23 mouse cellular contexts compared by ENCODE assay signal in the genomic region with DNA sequence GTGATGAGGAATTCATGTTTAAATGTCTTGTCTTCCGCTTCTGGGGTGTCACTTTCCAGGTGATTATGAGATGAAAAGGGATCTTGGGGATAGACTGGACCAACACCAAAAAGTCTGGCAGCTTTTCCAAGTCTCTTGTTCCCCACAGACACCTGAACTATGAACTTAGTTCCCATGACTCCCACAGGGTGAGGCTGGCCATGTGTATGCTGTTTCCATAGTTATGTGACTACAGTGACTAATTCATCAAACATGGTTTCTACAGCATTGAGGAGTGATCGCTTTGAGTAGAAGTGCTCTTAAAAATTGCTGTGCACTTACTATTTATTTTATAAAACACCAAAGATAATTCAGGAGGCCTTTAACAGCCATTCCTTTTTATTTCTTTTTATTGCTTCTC. TPM values are rescaled to one million over a fixed set of nuclear protein-coding genes. Genes with fewer than 3 reads are reported as not detected.
DNase-seq lines count a peak whose midpoint lies in the region; ATAC-seq and TF ChIP-seq lines count a peak whose summit lies in the region.
"Had no signal": no experiment of that assay in that cellular context is flagged by ENCODE, and none has a peak within 500 bp of the region (broad histone marks: within the 10 kb centered on the region; RNA-seq: fewer than 3 reads in every experiment).

No protein-coding gene starts in this region.

- no peaks in the 10 kb centered on the region for H3K27me3 ChIP-seq in lung, embryonic 14.5 days (ENCODE audit: insufficient read depth, low read length)
- no peaks in the 10 kb centered on the region for H3K27me3 ChIP-seq in intestine, embryonic 15.5 days (replicated peaks)
- H3K27me3 ChIP-seq in stomach, embryonic 16.5 days (ENCODE audit: control insufficient read depth, insufficient read depth, low read length): no peaks in the 10 kb centered on the region
- H3K27me3 ChIP-seq: forebrain, embryonic 13.5 days; heart, embryonic 15.5 days; hindbrain, embryonic 13.5 days had no signal

- DNase-seq in lung, embryonic 14.5 days: peak; percentile 27
- DNase-seq in lung, adult 2 months: no peak
- peak; percentile 15 for DNase-seq in lung, postnatal 25 days (ENCODE audit: low spot score)
- DNase-seq in cerebellum, postnatal 36 days: no peak
- no peak for DNase-seq in cerebellum, adult 9-11 months
- DNase-seq: adrenal gland, postnatal 10 days; cerebellum, adult 11 months; cerebellum, adult 8-10 months; cerebellum, postnatal 25 days; forebrain, postnatal 0 days; gastrocnemius, postnatal 10 days; heart, adult 2 months; heart, postnatal 14 days had no signal

- no peaks in the 10 kb centered on the region for H3K9me3 ChIP-seq in lung, embryonic 14.5 days (ENCODE audit: low read depth, low read length)
- H3K9me3 ChIP-seq in intestine, embryonic 15.5 days: no peaks in the 10 kb centered on the region
- H3K9me3 ChIP-seq in stomach, embryonic 16.5 days (replicated peaks; ENCODE audit: control insufficient read depth, low read length): no peaks in the 10 kb centered on the region
- H3K9me3 ChIP-seq: embryonic facial prominence, embryonic 10.5 days; forebrain, embryonic 13.5 days; heart, embryonic 15.5 days; hindbrain, embryonic 13.5 days had no signal

- no peak for TF ChIP-seq POLR2A in lung, adult 2 months (IDR thresholded peaks at IDR 0.05; ENCODE audit: borderline replicate concordance, extremely low read depth, low read depth, low read length)

- H3K9ac ChIP-seq in lung, embryonic 14.5 days: no peak overlapping the region
- no peak overlapping the region for H3K9ac ChIP-seq in intestine, embryonic 15.5 days
- no peak overlapping the region for H3K9ac ChIP-seq in stomach, embryonic 16.5 days (ENCODE audit: low read length)
- H3K9ac ChIP-seq: forebrain, embryonic 13.5 days; forebrain, postnatal 0 days; heart, embryonic 15.5 days; hindbrain, embryonic 13.5 days had no signal

- ATAC-seq in lung, embryonic 14.5 days (ENCODE audit: insufficient read depth): 0 out of 2 replicates have a peak, but pooled peaks have one; percentile 49
- peak; percentile 70; the same call in 1 of the 2 replicates for ATAC-seq in intestine, embryonic 15.5 days
- ATAC-seq in stomach, embryonic 16.5 days (ENCODE audit: insufficient read depth, low FRiP score): peak; percentile 87
- ATAC-seq: forebrain, embryonic 13.5 days; forebrain, postnatal 0 days had no signal

- no peak overlapping the region for H3K4me3 ChIP-seq in lung, embryonic 14.5 days (ENCODE audit: low read depth, low read length)
- H3K4me3 ChIP-seq in lung, adult 2 months (replicated peaks; ENCODE audit: extremely low read depth, low read depth, low read length): no peak overlapping the region
- no peak overlapping the region for H3K4me3 ChIP-seq in intestine, embryonic 15.5 days (replicated peaks)
- no peak overlapping the region for H3K4me3 ChIP-seq in stomach, embryonic 16.5 days (replicated peaks; ENCODE audit: low read length)
- H3K4me3 ChIP-seq: embryonic facial prominence, embryonic 10.5 days; forebrain, embryonic 13.5 days; heart, adult 2 months; heart, embryonic 15.5 days; hindbrain, embryonic 13.5 days had no signal

- H3K4me2 ChIP-seq in lung, embryonic 14.5 days: no peak overlapping the region
- H3K4me2 ChIP-seq in intestine, embryonic 15.5 days (replicated peaks): no peak overlapping the region
- H3K4me2 ChIP-seq in stomach, embryonic 16.5 days (ENCODE audit: low read depth, low read length): no peak overlapping the region
- H3K4me2 ChIP-seq: forebrain, embryonic 13.5 days; heart, embryonic 11.5 days; heart, embryonic 15.5 days; hindbrain, embryonic 13.5 days had no signal

- 60% methylated on average over 2 of the region's 2 CpGs for WGBS in lung, embryonic 14.5 days
- WGBS in lung, adult 2 months: 81% methylated on average over 2 of the region's 2 CpGs
- WGBS in intestine, embryonic 15.5 days: 67% methylated on average over 2 of the region's 2 CpGs
- 62% methylated on average over 2 of the region's 2 CpGs for WGBS in stomach, embryonic 16.5 days

- H3K27ac ChIP-seq in lung, embryonic 14.5 days (ENCODE audit: low read depth): no peak overlapping the region
- no peak overlapping the region for H3K27ac ChIP-seq in intestine, embryonic 15.5 days
- no peak overlapping the region for H3K27ac ChIP-seq in stomach, embryonic 16.5 days (ENCODE audit: low read length)
- H3K27ac ChIP-seq: embryonic facial prominence, embryonic 10.5 days; forebrain, embryonic 13.5 days; heart, adult 2 months; heart, embryonic 15.5 days; hindbrain, embryonic 13.5 days had no signal

- no peak for TF ChIP-seq CTCF in lung, embryonic 14.5 days (IDR thresholded peaks at IDR 0.05; ENCODE audit: low read depth)
- TF ChIP-seq CTCF in lung, adult 2 months (IDR thresholded peaks at IDR 0.05; ENCODE audit: insufficient read depth, low read length): no peak

- H3K4me1 ChIP-seq in lung, embryonic 14.5 days (ENCODE audit: insufficient read depth): no peaks in the 10 kb centered on the region
- peaks cover 7% of the 10 kb centered on the region for H3K4me1 ChIP-seq in lung, adult 2 months (ENCODE audit: control insufficient read depth, insufficient read depth, low read length)
- no peaks in the 10 kb centered on the region for H3K4me1 ChIP-seq in intestine, embryonic 15.5 days (replicated peaks)
- H3K4me1 ChIP-seq in stomach, embryonic 16.5 days (ENCODE audit: control insufficient read depth, insufficient read depth, low read length): 0 out of 2 replicates have a peak, but pooled peaks cover 4% of the 10 kb centered on the region
- H3K4me1 ChIP-seq: forebrain, embryonic 13.5 days; hindbrain, embryonic 13.5 days had no signal

- H3K36me3 ChIP-seq in lung, embryonic 14.5 days (ENCODE audit: insufficient read depth): no peaks in the 10 kb centered on the region
- no peaks in the 10 kb centered on the region for H3K36me3 ChIP-seq in intestine, embryonic 15.5 days
- H3K36me3 ChIP-seq in stomach, embryonic 16.5 days (ENCODE audit: control insufficient read depth, insufficient read depth, low read length): no peaks in the 10 kb centered on the region
- H3K36me3 ChIP-seq: embryonic facial prominence, embryonic 10.5 days; heart, embryonic 15.5 days; hindbrain, embryonic 13.5 days had no signal

RNA-seq across cellular contexts. Expression of a gene that starts 34.1 kb away (rescaled TPM):
- polyA plus RNA-seq in lung, embryonic 14.5 days (2014; fragmentation: Nextera tagmentation; extraction: Ambion mirVana): not detected in 2 replicates
- polyA plus RNA-seq in lung, adult 2 months (2012; rRNA removed): not detected in 2 replicates
- not detected in 2 replicates for polyA plus RNA-seq in intestine, embryonic 15.5 days (2015; fragmentation: Nextera tagmentation; extraction: Ambion mirVana)
- polyA plus RNA-seq in stomach, embryonic 16.5 days (2015; fragmentation: Nextera tagmentation; extraction: Ambion mirVana): not detected in 2 replicates
- polyA plus RNA-seq: brain, embryonic 14.5 days; C2C12; embryonic facial prominence, embryonic 10.5 days; embryonic facial prominence, embryonic 14.5 days; forebrain, embryonic 13.5 days; forebrain, postnatal 0 days; heart, adult 2 months; heart, embryonic 11.5 days; heart, embryonic 15.5 days; hindbrain, embryonic 13.5 days had no signal

RNA-seq across cellular contexts. Expression of a gene that starts 35.1 kb away (rescaled TPM):
- 31.9 and 32.1 TPM in 2 replicates for polyA plus RNA-seq in lung, embryonic 14.5 days (2014; fragmentation: Nextera tagmentation; extraction: Ambion mirVana)
- 38.2 and 40.9 TPM in 2 replicates for polyA plus RNA-seq in lung, adult 2 months (2012; rRNA removed)
- polyA plus RNA-seq in intestine, embryonic 15.5 days (2015; fragmentation: Nextera tagmentation; extraction: Ambion mirVana): 39.5 and 41.0 TPM in 2 replicates
- polyA plus RNA-seq in stomach, embryonic 16.5 days (2015; fragmentation: Nextera tagmentation; extraction: Ambion mirVana): 23.2 and 24.7 TPM in 2 replicates

Comparison
In these comparisons a context has a peak if more than half of its experiments do, and no peak if none do; other contexts are left out.
1. DNase-seq: peak in lung, embryonic 14.5 days (single experiment) and lung, postnatal 25 days (single experiment); none in lung, adult 2 months (single experiment), cerebellum, postnatal 36 days (0 of 2) and cerebellum, adult 9-11 months (single experiment).
2. Peak in every context shown above with its lines, with median percentiles within 50 percentile points of each other: ATAC-seq.